Mouse (Mus musculus) thymus, postnatal 36 days (tissue): ENCODE measurements around the gene St8sia6.

ENCODE experiments used
- DNase-seq, 2 experiments: peaks; one replicate each; pipeline ENCODE4 v3.0.0; 2022; ENCODE audit warnings: mixed read lengths in 2 of 2

St8sia6 gene

DNA sequence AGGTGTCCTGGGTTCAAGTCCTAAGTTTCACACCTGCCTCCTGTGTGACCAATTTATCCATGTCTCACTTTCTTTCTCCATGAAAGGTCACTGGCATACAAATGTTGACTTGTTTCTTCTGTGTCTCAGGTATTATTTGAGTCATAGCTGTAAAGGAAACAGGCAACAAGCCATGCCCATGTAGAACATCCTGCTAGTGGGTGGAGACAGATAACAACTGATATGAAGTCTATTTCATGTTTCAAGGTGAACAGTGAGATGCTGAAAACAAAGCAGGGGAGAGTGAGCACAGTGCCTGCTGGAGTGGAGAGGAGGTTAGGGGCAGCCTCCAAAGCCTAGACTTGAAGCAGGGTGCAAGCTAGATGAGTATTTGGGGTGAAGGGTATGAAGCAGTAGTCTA is 33.5 kb downstream of the St8sia6 start:
- peak in 1 of 2 experiments; percentile 5 for DNase-seq

- peak; percentile 68 to 71 for DNase-seq
Observed at GRCm38 (mm10) chr2:13757412-13757811, 36.5 kb downstream of the St8sia6 start.

DNA sequence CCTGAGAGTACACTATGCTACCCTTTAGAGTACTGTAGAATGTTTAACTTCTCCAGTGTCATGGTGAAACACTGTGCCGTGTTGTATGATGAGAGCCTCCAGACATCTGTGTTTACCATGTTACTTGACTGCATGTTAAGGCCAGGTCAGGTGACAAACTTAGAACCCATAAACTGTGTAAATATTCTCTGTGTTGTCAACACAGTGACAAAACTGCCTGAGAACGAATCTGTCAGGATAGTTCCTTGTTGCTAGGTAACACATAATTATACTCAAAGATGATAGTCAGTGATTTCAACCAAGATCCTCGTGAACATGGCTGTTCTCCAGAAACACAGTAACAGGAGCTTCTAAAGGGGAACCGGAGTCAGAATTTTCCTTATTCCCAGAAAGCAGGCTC is 38.1 kb downstream of the St8sia6 start:
- DNase-seq = no peak

GRCm38 (mm10) chr2:13751691-13752090 is 42.2 kb downstream of the St8sia6 start:
- DNase-seq = no peak

DNA sequence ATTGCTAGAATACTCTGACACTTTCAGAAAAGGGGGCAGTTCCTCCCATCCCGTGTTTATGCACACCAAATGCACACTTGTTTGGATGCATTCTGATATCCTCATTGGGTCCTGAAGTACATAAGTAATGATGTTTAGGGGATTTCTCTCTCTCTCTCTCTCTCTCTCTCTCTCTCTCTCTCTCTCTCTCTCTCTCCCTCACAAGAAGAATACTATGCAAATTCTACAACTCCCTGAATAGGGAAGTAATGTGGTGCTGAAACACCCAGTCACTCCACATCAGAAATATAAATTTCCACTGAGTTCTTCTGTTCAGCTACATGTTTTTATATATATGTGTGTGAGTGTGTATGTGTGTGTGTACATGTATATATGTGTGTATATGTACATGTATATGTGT is 43.1 kb downstream of the St8sia6 start:
- no peak for DNase-seq

DNA sequence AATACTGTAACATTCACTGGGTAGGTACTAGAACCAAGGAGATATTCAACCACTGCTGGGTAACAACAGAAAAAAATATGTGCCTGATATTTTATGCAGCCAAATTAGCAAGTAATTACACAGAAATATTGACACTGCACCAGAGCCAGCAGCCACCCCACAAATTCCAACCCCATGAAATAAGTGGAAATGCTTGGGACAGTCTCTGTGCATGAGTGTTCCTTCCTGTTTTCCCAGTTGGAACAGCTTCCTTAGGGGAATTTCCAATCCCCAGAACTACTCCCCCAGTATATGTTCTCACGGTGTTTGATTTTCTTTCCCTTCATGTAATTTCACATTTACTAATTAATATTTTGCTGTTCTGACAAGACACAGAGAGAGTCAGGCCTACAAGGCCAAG is 43.8 kb downstream of the St8sia6 start:
- DNase-seq = no peak

DNA sequence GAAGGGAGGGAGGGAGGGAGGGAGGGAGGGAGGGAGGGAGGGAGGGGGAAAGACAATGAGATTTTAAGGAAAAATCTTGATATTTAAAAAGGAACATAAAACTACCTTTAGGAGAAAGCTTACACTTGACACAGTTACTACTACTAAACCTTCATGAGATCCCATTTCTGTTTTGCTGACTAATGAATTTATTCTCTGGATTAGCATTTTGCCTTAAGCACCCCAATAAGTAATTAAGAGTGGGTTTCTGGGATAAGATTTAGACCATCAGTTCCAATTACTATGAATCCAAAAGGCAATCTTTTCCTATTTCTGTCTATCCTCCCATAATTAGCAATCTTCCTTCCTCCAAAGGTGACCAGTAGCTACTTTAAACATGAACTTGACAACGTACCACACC is 44.7 kb downstream of the St8sia6 start:
- DNase-seq = no peak

DNA sequence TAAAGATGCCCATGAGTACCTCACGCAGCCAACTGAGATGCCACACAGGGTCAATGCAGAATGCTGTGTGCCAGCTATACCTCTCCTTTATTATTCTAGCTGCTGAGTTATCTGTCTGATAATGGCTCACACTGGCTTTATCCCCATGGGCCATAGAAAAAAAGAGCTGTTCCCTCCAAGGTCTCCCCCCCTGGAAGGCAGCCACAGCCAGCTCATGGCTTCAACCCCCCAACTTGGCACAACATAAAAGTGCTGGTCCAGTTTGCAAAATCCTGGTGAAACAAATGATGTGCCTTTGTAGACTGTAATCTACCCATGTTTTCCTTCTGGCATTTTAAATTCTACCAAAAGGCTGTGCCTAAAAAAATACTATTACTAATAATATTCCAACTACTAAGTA is 46.3 kb downstream of the St8sia6 start:
- no peak for DNase-seq

GRCm38 (mm10) chr2:13746023-13746422 is 47.8 kb downstream of the St8sia6 start:
- DNase-seq = no peak

- DNase-seq = no peak
Observed at GRCm38 (mm10) chr2:13738704-13739103, 55.2 kb downstream of the St8sia6 start.

DNA sequence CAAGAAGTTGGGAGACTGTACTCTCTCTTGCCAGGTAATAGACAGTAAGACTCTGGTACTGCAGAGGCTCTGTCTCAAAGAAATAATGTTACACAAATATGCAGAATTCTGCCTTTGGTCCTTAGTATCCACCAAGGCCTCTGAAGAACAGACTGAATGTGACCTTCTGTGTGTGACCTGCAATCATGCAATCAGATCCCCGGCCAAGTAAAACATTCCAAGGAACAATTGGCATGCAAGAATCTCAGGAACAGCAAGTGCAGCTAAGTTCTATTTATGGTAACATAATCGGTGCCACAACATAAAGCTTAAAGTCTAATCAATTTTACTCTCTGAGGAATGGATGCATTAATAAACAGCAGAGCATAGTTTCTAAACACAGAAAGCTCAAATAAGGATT is 66.0 kb downstream of the St8sia6 start:
- DNase-seq = no peak

DNA sequence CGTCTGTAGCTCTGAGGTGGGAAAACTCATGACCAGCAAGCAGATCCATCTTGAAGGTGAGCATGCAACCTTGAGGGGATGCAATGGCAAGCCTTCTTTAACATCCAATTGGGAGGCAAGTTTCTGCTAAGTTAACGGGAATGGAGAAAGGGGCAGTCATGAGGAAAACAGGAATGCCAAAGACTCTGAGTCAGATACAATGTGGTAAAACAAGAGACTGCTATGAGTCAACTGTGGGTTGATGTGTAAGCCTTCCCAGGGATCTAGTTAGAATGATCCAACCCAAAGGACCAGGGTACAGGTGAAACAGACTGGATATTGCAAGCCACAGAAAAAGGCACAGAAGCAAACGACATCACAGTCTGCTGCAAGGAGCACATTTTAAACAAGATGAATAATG is 68.3 kb downstream of the St8sia6 start:
- DNase-seq = no peak

- DNase-seq = no peak
Observed at GRCm38 (mm10) chr2:13722241-13722640, 71.6 kb downstream of the St8sia6 start.

- peak; percentile 17 to 39 for DNase-seq
Observed at GRCm38 (mm10) chr2:13718628-13719185, 75.2 kb downstream of the St8sia6 start.

- no peak for DNase-seq
Observed at GRCm38 (mm10) chr2:13708785-13709184, 85.1 kb downstream of the St8sia6 start.

DNA sequence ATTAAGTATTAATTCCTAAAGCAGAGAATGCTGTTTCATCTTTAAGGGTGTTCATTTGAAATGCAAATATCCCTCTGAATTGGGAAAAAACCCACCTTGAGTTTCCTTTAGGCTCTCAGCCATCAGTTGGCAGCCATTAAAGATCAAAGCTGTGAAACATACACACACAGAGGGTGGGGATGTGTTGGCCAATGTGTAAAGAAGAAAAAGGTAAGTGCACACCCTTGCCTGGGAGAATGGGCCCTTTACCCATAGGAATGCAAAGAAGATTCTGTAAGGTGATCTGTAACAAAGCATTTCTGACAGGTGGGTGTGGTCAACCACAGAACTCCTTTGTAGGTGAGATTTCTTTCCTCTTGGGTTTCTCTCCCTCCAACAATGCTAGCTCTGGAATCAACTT is 96.3 kb downstream of the St8sia6 start:
- no peak for DNase-seq

- no peak for DNase-seq
Observed at GRCm38 (mm10) chr2:13694417-13694816, 99.4 kb downstream of the St8sia6 start.

DNA sequence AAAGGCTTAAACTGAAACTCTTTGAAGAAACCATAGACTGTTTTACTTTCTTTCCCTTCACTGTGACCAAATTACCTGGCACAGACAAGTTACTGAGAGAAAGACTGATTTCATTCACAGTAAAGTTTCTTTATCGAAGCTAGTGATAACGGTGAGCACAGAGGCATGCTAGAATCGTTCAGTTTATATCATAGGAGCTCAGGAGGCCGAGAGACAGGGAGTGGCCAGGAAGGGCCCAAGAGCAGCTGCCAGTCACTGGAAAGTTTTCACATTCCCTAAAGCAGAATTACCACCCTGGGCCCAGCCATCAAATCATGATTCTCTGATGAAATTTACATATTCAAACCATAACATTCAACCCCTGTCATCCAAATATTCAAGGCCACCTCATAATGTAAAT is 109.5 kb downstream of the St8sia6 start:
- DNase-seq = no peak

GRCm38 (mm10) chr2:13683205-13683570 is 110.7 kb downstream of the St8sia6 start:
- DNase-seq = no peak

- DNase-seq = no peak
Observed at GRCm38 (mm10) chr2:13682488-13683204, 111.2 kb downstream of the St8sia6 start.

DNA sequence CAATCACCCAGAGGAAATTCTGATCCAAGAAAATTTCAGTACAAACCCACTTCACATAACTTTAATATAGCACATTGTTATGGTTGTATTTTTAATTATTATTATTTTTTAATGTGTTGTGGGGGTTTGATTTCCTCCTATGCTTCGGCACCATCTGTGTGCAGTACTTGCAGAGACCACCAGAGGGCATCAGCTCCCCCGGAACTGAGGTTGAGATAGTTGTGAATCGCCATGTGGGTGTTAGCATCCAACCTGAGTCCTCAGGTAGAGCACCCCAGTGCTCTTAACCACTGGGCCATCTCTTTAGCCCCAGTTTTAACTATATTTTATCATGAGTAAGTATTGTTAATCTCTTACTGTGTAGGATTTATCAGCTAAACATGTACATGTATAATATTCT is 120.9 kb downstream of the St8sia6 start:
- DNase-seq = peak; percentile 56 to 70

GRCm38 (mm10) chr2:13672426-13672825 is 121.4 kb downstream of the St8sia6 start:
- DNase-seq = peak; percentile 14 to 18

- no peak for DNase-seq
Observed at GRCm38 (mm10) chr2:13634866-13635265, 159.0 kb downstream of the St8sia6 start.

GRCm38 (mm10) chr2:13630136-13630832 is 163.6 kb downstream of the St8sia6 start:
- DNase-seq = no peak
